In genomic region chr4:140052575-140052974, GRCm38 (mm10) we compare ENCODE assay signal across 13 mouse cellular contexts.
DNase-seq lines count a peak whose midpoint lies in the region; TF ChIP-seq lines count a peak whose summit lies in the region.
"Had no signal": no experiment of that assay in that cellular context is flagged by ENCODE, and none has a peak within 500 bp of the region (broad histone marks: within the 10 kb centered on the region; RNA-seq: fewer than 3 reads in every experiment).

No protein-coding gene starts in this region.

- H3K4me1 ChIP-seq in E14TG2a.4 (replicated peaks; ENCODE audit: low read depth, low read length): peaks cover 58% of the 10 kb centered on the region

- intact Hi-C loops in left cerebral cortex, adult 2 months (cut with DNase I): no loop called here
- intact Hi-C loops in left cerebral cortex, postnatal 36 days (cut with DNase I): no loop called here

- TF ChIP-seq CTCF in left cerebral cortex, adult 2 months (IDR thresholded peaks at IDR 0.05): peak; percentile 55
- peak; percentile 95 for TF ChIP-seq CTCF in E14TG2a.4 (conservative IDR thresholded peaks at IDR 0.05; ENCODE audit: low read length)

- no peaks in the 10 kb centered on the region for H3K36me3 ChIP-seq in E14TG2a.4 (ENCODE audit: insufficient read depth, low read length)

- no peak overlapping the region for H3K27ac ChIP-seq in left cerebral cortex, adult 2 months

- peak; percentile 35 for DNase-seq in embryo, embryonic 10 days (ENCODE audit: low spot score)
- DNase-seq in embryo, embryonic 9.5 days (ENCODE audit: extremely low spot score): no peak
- DNase-seq in left cerebral cortex, adult 2 months (ENCODE audit: extremely low spot score in 1 of 2, low spot score in 2 of 2): no peak
- DNase-seq in left cerebral cortex, postnatal 36 days (ENCODE audit: low spot score in 2 of 2): no peak
- DNase-seq in adrenal gland, postnatal 14 days: peak; percentile 59
- no peak for DNase-seq in thymus, adult 18-20 months
- no peak for DNase-seq in MN1 (ENCODE audit: low spot score)
- DNase-seq: cerebellum, adult 11 months; lung, postnatal 10 days; thymus, postnatal 36 days had no signal

- H3K4me3 ChIP-seq in left cerebral cortex, adult 2 months: no peak overlapping the region
- no peak overlapping the region for H3K4me3 ChIP-seq in E14TG2a.4 (replicated peaks; ENCODE audit: low read length)
- H3K4me3 ChIP-seq: erythroblast, embryonic 14.5 days; myocyte had no signal

- peaks cover 6% of the 10 kb centered on the region; the same call in 1 of the 2 replicates for H3K27me3 ChIP-seq in E14TG2a.4 (ENCODE audit: insufficient read depth, low read length)

- peaks cover 6% of the 10 kb centered on the region for H3K9me3 ChIP-seq in E14TG2a.4 (ENCODE audit: low read length)

Comparison
In these comparisons a context has a peak if more than half of its experiments do, and no peak if none do; other contexts are left out.
1. DNase-seq: peak in embryo, embryonic 10 days (single experiment) and adrenal gland, postnatal 14 days (single experiment); none in embryo, embryonic 9.5 days (single experiment), left cerebral cortex, adult 2 months (0 of 2), left cerebral cortex, postnatal 36 days (0 of 2), thymus, adult 18-20 months (0 of 2) and MN1 (single experiment).